Mouse (Mus musculus): ENCODE results near the gene Cdkn1b. TPM values are rescaled to one million over a fixed set of nuclear protein-coding genes. Genes with fewer than 3 reads are reported as not detected.
A peak's percentile ranks its signal among the peaks of the same experiment; 100 is the strongest.

The Cdkn1b gene
- total RNA-seq (2015) (20.1 and 21.1 TPM in 2 replicates), total RNA-seq (2017) (36.8 and 39.1 TPM in 2 replicates)

- ATAC-seq (replicated peaks; ENCODE audit: poor library complexity), result peak; percentile 64
Observed at GRCm38 (mm10) chr6:134920190-134921013, at the start of gene Cdkn1b. Cdkn1b (plus strand) TSS chr6:134920401.

- peak; percentile 77 for ATAC-seq (replicated peaks; ENCODE audit: poor library complexity)
Observed at GRCm38 (mm10) chr6:134870887-134871286, 49.3 kb upstream of the Cdkn1b start.

- no peak for ATAC-seq (replicated peaks; ENCODE audit: poor library complexity)
Observed at GRCm38 (mm10) chr6:134872236-134872635, 48.0 kb upstream of the Cdkn1b start.

- ATAC-seq (replicated peaks; ENCODE audit: poor library complexity), result no peak
Observed at GRCm38 (mm10) chr6:134873018-134873417, 47.2 kb upstream of the Cdkn1b start.

GRCm38 (mm10) chr6:134876795-134877194 lies 43.4 kb upstream of the Cdkn1b start:
- peak; percentile 90 for ATAC-seq (replicated peaks; ENCODE audit: poor library complexity)

GRCm38 (mm10) chr6:134877276-134877675 lies 42.9 kb upstream of the Cdkn1b start:
- ATAC-seq (replicated peaks; ENCODE audit: poor library complexity), result no peak

- ATAC-seq (replicated peaks; ENCODE audit: poor library complexity), result no peak
Observed at GRCm38 (mm10) chr6:134877892-134878291, 42.3 kb upstream of the Cdkn1b start.

GRCm38 (mm10) chr6:134879556-134879955 lies 40.6 kb upstream of the Cdkn1b start:
- ATAC-seq (replicated peaks; ENCODE audit: poor library complexity), result peak; percentile 43; the same call in 1 of the 2 replicates

GRCm38 (mm10) chr6:134880046-134880445 lies 40.2 kb upstream of the Cdkn1b start:
- ATAC-seq (replicated peaks; ENCODE audit: poor library complexity), result no peak

GRCm38 (mm10) chr6:134883661-134884060 lies 36.5 kb upstream of the Cdkn1b start:
- ATAC-seq (replicated peaks; ENCODE audit: poor library complexity), result no peak

GRCm38 (mm10) chr6:134885515-134885914 lies 34.7 kb upstream of the Cdkn1b start:
- no peak for ATAC-seq (replicated peaks; ENCODE audit: poor library complexity)

GRCm38 (mm10) chr6:134886475-134886874 lies 33.7 kb upstream of the Cdkn1b start:
- ATAC-seq (replicated peaks; ENCODE audit: poor library complexity), result no peak

GRCm38 (mm10) chr6:134887008-134887407 lies 33.2 kb upstream of the Cdkn1b start:
- ATAC-seq (replicated peaks; ENCODE audit: poor library complexity), result no peak

GRCm38 (mm10) chr6:134887711-134888449 lies 32.3 kb upstream of the Cdkn1b start:
- ATAC-seq (replicated peaks; ENCODE audit: poor library complexity), result peak; percentile 55; the same call in 1 of the 2 replicates

GRCm38 (mm10) chr6:134888563-134889017 lies 31.6 kb upstream of the Cdkn1b start:
- no peak for ATAC-seq (replicated peaks; ENCODE audit: poor library complexity)

- no peak for ATAC-seq (replicated peaks; ENCODE audit: poor library complexity)
Observed at GRCm38 (mm10) chr6:134889763-134890162, 30.4 kb upstream of the Cdkn1b start.

- no peak for ATAC-seq (replicated peaks; ENCODE audit: poor library complexity)
Observed at GRCm38 (mm10) chr6:134890436-134890835, 29.8 kb upstream of the Cdkn1b start.

- ATAC-seq (replicated peaks; ENCODE audit: poor library complexity), result peak; percentile 16; the same call in 1 of the 2 replicates
Observed at GRCm38 (mm10) chr6:134896570-134897436, 23.4 kb upstream of the Cdkn1b start.

- peak; percentile 86 for ATAC-seq (replicated peaks; ENCODE audit: poor library complexity)
Observed at GRCm38 (mm10) chr6:134897443-134898094, 22.6 kb upstream of the Cdkn1b start.

Measured in megakaryocyte progenitor cell, adult 5-6 weeks (primary cell).